Mouse (Mus musculus): Measurements from ENCODE around the gene Ngef. TPM values are rescaled to one million over a fixed set of nuclear protein-coding genes. Genes with fewer than 3 reads are reported as not detected.

The Ngef gene
- total and polyA plus RNA-seq, 3 experiments, result not detected

DNA sequence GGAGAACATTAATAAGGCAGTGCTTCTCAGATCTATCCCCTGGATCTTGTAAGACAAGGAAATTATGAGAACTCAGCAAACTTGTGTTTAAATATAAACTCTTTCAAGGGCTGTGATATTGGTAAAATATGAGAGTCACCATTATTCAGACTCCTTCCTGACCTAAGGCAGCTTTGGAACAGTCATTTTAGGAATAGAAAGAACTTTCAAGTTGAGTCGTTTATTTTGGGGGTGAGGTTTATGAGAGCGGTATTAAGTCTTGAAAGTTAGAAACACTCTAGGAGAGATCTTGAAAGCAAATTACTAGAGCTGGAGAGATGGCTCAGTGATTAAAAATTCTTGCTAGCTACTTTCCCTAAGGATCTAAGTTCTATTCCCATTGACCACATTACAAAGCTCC is 138.5 kb downstream of the Ngef start:
- Histone ChIP-seq H3K4me1 (ENCODE audit: control insufficient read depth in 1 of 2, insufficient read depth in 2 of 2, low read length in 2 of 2) (no peaks in the 10 kb centered on the region), H3K36me3 (ENCODE audit: control insufficient read depth in 1 of 2, insufficient read depth in 2 of 2, low read length in 2 of 2) (peaks cover 0 to 49% of the 10 kb centered on the region in 2 experiments; a peak in 2 of 4 replicates), H3K27me3 (ENCODE audit: control insufficient read depth in 1 of 2, insufficient read depth in 2 of 2, low read length in 2 of 2) (no peaks in the 10 kb centered on the region), H3K79me2 (ENCODE audit: control insufficient read depth, insufficient read depth, low read length, poor library complexity) (no peaks in the 10 kb centered on the region), H3K9ac (ENCODE audit: control insufficient read depth, low read depth, low read length, poor library complexity, severe bottlenecking) (no peak overlapping the region), H3K27ac (ENCODE audit: control insufficient read depth, low read depth, low read length) (no peak overlapping the region), H3K4me3 (ENCODE audit: control insufficient read depth in 1 of 2, insufficient read depth in 1 of 2, low read depth in 2 of 2, low read length in 2 of 2) (no peak overlapping the region), H3K9me3 (replicated peaks; ENCODE audit: insufficient read depth, low read length) (no peaks in the 10 kb centered on the region)
- TF ChIP-seq GABPA (IDR thresholded peaks at IDR 0.05; ENCODE audit: low read depth, low read length), result no peak
- no peak for TF ChIP-seq EP300 (IDR thresholded peaks at IDR 0.05; ENCODE audit: low read depth in 1 of 2, low read length in 2 of 2)
- TF ChIP-seq ZMIZ1 (IDR thresholded peaks at IDR 0.05; ENCODE audit: low read depth, low read length), result no peak
- no peak for TF ChIP-seq MXI1 (IDR thresholded peaks at IDR 0.05; ENCODE audit: low read depth, low read length)
- no peak for TF ChIP-seq USF2 (IDR thresholded peaks at IDR 0.05; ENCODE audit: borderline replicate concordance in 1 of 2, insufficient read depth in 1 of 2, low read depth in 1 of 2, low read length in 2 of 2)
- DNase-seq (ENCODE audit: low read depth, low spot score), result no peak

Other genes starting within 250 kb of the Ngef start
- 27.1 and 28.5 TPM in 2 replicates for gene Gigyf2, start 246.9 kb downstream of the Ngef start, total RNA-seq (2012; rRNA removed)
- 10 to 100 TPM in 1 of 2 experiments, not detected in 1; 70.6 TPM for gene Gigyf2, start 246.9 kb downstream of the Ngef start, polyA plus RNA-seq (2012; ENCODE audit: insufficient read depth in 1 of 2, insufficient read length in 2 of 2, low read depth in 1 of 2, low replicate concordance in 2 of 2, missing spikeins in 1 of 2)
- 0.16 and 0.23 TPM in 2 replicates for gene Kcnj13, start 179.1 kb downstream of the Ngef start, total RNA-seq (2012; rRNA removed)
- under 1 TPM in 1 of 2 experiments, not detected in 1; 0.10 TPM for gene Kcnj13, start 179.1 kb downstream of the Ngef start, polyA plus RNA-seq (2012; ENCODE audit: insufficient read depth in 1 of 2, insufficient read length in 2 of 2, low read depth in 1 of 2, low replicate concordance in 2 of 2, missing spikeins in 1 of 2)
- not detected in 2 replicates for gene Snorc, start 103.6 kb downstream of the Ngef start, total RNA-seq (2012; rRNA removed)
- gene Snorc, start 103.6 kb downstream of the Ngef start, polyA plus RNA-seq (2012; ENCODE audit: insufficient read depth in 1 of 2, insufficient read length in 2 of 2, low read depth in 1 of 2, low replicate concordance in 2 of 2, missing spikeins in 1 of 2), result not detected
- not detected in 2 replicates for gene Neu2, start 64.0 kb downstream of the Ngef start, total RNA-seq (2012; rRNA removed)
- gene Neu2, start 64.0 kb downstream of the Ngef start, polyA plus RNA-seq (2012; ENCODE audit: insufficient read depth in 1 of 2, insufficient read length in 2 of 2, low read depth in 1 of 2, low replicate concordance in 2 of 2, missing spikeins in 1 of 2), result not detected
- gene Inpp5d, start 46.4 kb upstream of the Ngef start, total RNA-seq (2012; rRNA removed), result 69.4 and 73.0 TPM in 2 replicates
- 10 to 100 TPM in 1 of 2 experiments, not detected in 1; 71.3 TPM for gene Inpp5d, start 46.4 kb upstream of the Ngef start, polyA plus RNA-seq (2012; ENCODE audit: insufficient read depth in 1 of 2, insufficient read length in 2 of 2, low read depth in 1 of 2, low replicate concordance in 2 of 2, missing spikeins in 1 of 2)
- gene Atg16l1, start 182.0 kb upstream of the Ngef start, total RNA-seq (2012; rRNA removed), result 25.7 and 34.0 TPM in 2 replicates
- gene Atg16l1, start 182.0 kb upstream of the Ngef start, polyA plus RNA-seq (2012; ENCODE audit: insufficient read depth in 1 of 2, insufficient read length in 2 of 2, low read depth in 1 of 2, low replicate concordance in 2 of 2, missing spikeins in 1 of 2), result 10 to 100 TPM in 1 of 2 experiments, not detected in 1; 33.8 TPM
- gene Sag, start 229.8 kb upstream of the Ngef start, total RNA-seq (2012; rRNA removed), result 2.5 and 4.3 TPM in 2 replicates
- gene Sag, start 229.8 kb upstream of the Ngef start, polyA plus RNA-seq (2012; ENCODE audit: insufficient read depth in 1 of 2, insufficient read length in 2 of 2, low read depth in 1 of 2, low replicate concordance in 2 of 2, missing spikeins in 1 of 2), result 1 to 10 TPM in 1 of 2 experiments, not detected in 1; 4.1 TPM

Measured in MEL (cell line).